ENCODE assay signal across 11 mouse cellular contexts in genomic region chr11:5846639-5847345, GRCm38 (mm10). TPM values are rescaled to one million over a fixed set of nuclear protein-coding genes. Genes with fewer than 3 reads are reported as not detected.
A peak's percentile ranks its signal among the peaks of the same experiment; 100 is the strongest.
DNase-seq lines count a peak whose midpoint lies in the region; ATAC-seq and TF ChIP-seq lines count a peak whose summit lies in the region.
"Had no signal": no experiment of that assay in that cellular context is flagged by ENCODE, and none has a peak within 500 bp of the region (broad histone marks: within the 10 kb centered on the region; RNA-seq: fewer than 3 reads in every experiment).

No protein-coding gene starts in this region.

- TF ChIP-seq EP300 in stomach, postnatal 0 days (optimal IDR thresholded peaks at IDR 0.05): no peak

- H3K27ac ChIP-seq in heart, embryonic 10.5 days: no peak overlapping the region
- peak overlapping the region; percentile 32; the same call in 1 of the 2 replicates for H3K27ac ChIP-seq in kidney, embryonic 14.5 days (ENCODE audit: low read depth, low read length)
- 0 out of 2 replicates have a peak overlapping the region, but pooled peaks have one; percentile 40 for H3K27ac ChIP-seq in stomach, postnatal 0 days (replicated peaks)
- H3K27ac ChIP-seq: limb, embryonic 13.5 days had no signal

- peaks cover 28% of the 10 kb centered on the region for H3K4me1 ChIP-seq in heart, embryonic 10.5 days
- H3K4me1 ChIP-seq in kidney, embryonic 14.5 days (ENCODE audit: control insufficient read depth, insufficient read depth, low read length): peaks cover 9% of the 10 kb centered on the region
- no peaks in the 10 kb centered on the region for H3K4me1 ChIP-seq in stomach, postnatal 0 days (replicated peaks; ENCODE audit: control insufficient read depth, insufficient read depth)

- TF ChIP-seq CTCF in stomach, postnatal 0 days (IDR thresholded peaks at IDR 0.05; ENCODE audit: low read depth): no peak

- 49% methylated on average over 7 of the region's 7 CpGs for WGBS in heart, embryonic 10.5 days
- 63% methylated on average over 7 of the region's 7 CpGs for WGBS in kidney, embryonic 14.5 days
- 49% methylated on average over 7 of the region's 7 CpGs for WGBS in stomach, postnatal 0 days

- peak; percentile 65 for DNase-seq in ovary, adult 18-20 months (ENCODE audit: low spot score)
- no peak for DNase-seq in ovary, postnatal 10 days (ENCODE audit: low spot score)
- DNase-seq in heart, embryonic 10.5 days (ENCODE audit: low spot score): no peak
- peak; percentile 55 for DNase-seq in stomach, postnatal 0 days (ENCODE audit: low spot score)
- no peak for DNase-seq in retina, embryonic 14.5 days (ENCODE audit: low spot score)
- no peak for DNase-seq in cerebellum, postnatal 25 days
- DNase-seq: cerebellum, adult 11-12 months had no signal

- H3K4me2 ChIP-seq in kidney, embryonic 14.5 days (replicated peaks; ENCODE audit: low read depth, low read length): no peak overlapping the region
- H3K4me2 ChIP-seq in stomach, postnatal 0 days (replicated peaks; ENCODE audit: low read depth): no peak overlapping the region
- H3K4me2 ChIP-seq: limb, embryonic 13.5 days had no signal

- H3K36me3 ChIP-seq in heart, embryonic 10.5 days: no peaks in the 10 kb centered on the region
- H3K36me3 ChIP-seq in kidney, embryonic 14.5 days (ENCODE audit: control insufficient read depth, insufficient read depth, low read length): no peaks in the 10 kb centered on the region
- no peaks in the 10 kb centered on the region for H3K36me3 ChIP-seq in stomach, postnatal 0 days (ENCODE audit: control insufficient read depth, insufficient read depth, low read length)
- H3K36me3 ChIP-seq: limb, embryonic 13.5 days had no signal

- no peak overlapping the region for H3K9ac ChIP-seq in kidney, embryonic 14.5 days (ENCODE audit: low read depth, low read length)
- H3K9ac ChIP-seq in stomach, postnatal 0 days (ENCODE audit: low read length): no peak overlapping the region
- H3K9ac ChIP-seq: limb, embryonic 13.5 days had no signal

- H3K4me3 ChIP-seq in heart, embryonic 10.5 days: 0 out of 2 replicates have a peak overlapping the region, but pooled peaks have one; percentile 6
- H3K4me3 ChIP-seq in kidney, embryonic 14.5 days (ENCODE audit: low read length): no peak overlapping the region
- no peak overlapping the region for H3K4me3 ChIP-seq in stomach, postnatal 0 days (ENCODE audit: low read depth, low read length)
- H3K4me3 ChIP-seq: limb, embryonic 13.5 days had no signal

- H3K9me3 ChIP-seq in heart, embryonic 10.5 days: no peaks in the 10 kb centered on the region
- no peaks in the 10 kb centered on the region for H3K9me3 ChIP-seq in kidney, embryonic 14.5 days (ENCODE audit: control insufficient read depth, low read length)
- H3K9me3 ChIP-seq in stomach, postnatal 0 days (ENCODE audit: control insufficient read depth, low read length): no peaks in the 10 kb centered on the region

- no peak for ATAC-seq in kidney, embryonic 14.5 days (ENCODE audit: low FRiP score, low TSS enrichment)
- peak; percentile 77 for ATAC-seq in stomach, postnatal 0 days (ENCODE audit: low FRiP score, low TSS enrichment)
- ATAC-seq in erythroid progenitor cell, adult 5-6 weeks (replicated peaks; ENCODE audit: low FRiP score, poor library complexity, severe bottlenecking): no peak
- ATAC-seq: forebrain, embryonic 14.5 days had no signal

- no peaks in the 10 kb centered on the region for H3K27me3 ChIP-seq in heart, embryonic 10.5 days (ENCODE audit: insufficient read depth, poor library complexity, severe bottlenecking)
- H3K27me3 ChIP-seq in kidney, embryonic 14.5 days (ENCODE audit: control insufficient read depth, insufficient read depth, low read length): no peaks in the 10 kb centered on the region
- no peaks in the 10 kb centered on the region for H3K27me3 ChIP-seq in stomach, postnatal 0 days (ENCODE audit: control insufficient read depth, insufficient read depth, low read length)
- H3K27me3 ChIP-seq: limb, embryonic 13.5 days had no signal

RNA-seq across cellular contexts. Expression of gene Polm, which starts 9.0 kb away (rescaled TPM):
- 8.9 and 11.1 TPM in 2 replicates for polyA plus RNA-seq in heart, embryonic 10.5 days (2016; fragmentation: Nextera tagmentation; extraction: Ambion mirVana)
- 6.6 and 9.1 TPM in 2 replicates for polyA plus RNA-seq in kidney, embryonic 14.5 days (2014; fragmentation: Nextera tagmentation; extraction: Ambion mirVana)
- 5.7 and 6.3 TPM in 2 replicates for polyA plus RNA-seq in stomach, postnatal 0 days (2015; fragmentation: Nextera tagmentation; extraction: Ambion mirVana)
- 2.5 and 11.2 TPM in 2 replicates for total RNA-seq in erythroid progenitor cell, adult 5-6 weeks (2015; ENCODE audit: low replicate concordance)
- 1.3 and 10.4 TPM in 2 replicates for total RNA-seq in erythroid progenitor cell, adult 5-6 weeks (2017; ENCODE audit: low replicate concordance)

RNA-seq across cellular contexts. Expression of gene Aebp1, which starts 15.0 kb away (rescaled TPM):
- 22.4 and 25.7 TPM in 2 replicates for polyA plus RNA-seq in heart, embryonic 10.5 days (2016; fragmentation: Nextera tagmentation; extraction: Ambion mirVana)
- 16.7 and 30.7 TPM in 2 replicates for polyA plus RNA-seq in kidney, embryonic 14.5 days (2014; fragmentation: Nextera tagmentation; extraction: Ambion mirVana)
- 19.6 and 21.9 TPM in 2 replicates for polyA plus RNA-seq in stomach, postnatal 0 days (2015; fragmentation: Nextera tagmentation; extraction: Ambion mirVana)
- 1.3 TPM in 1 of 2 replicates, not detected in the other for total RNA-seq in erythroid progenitor cell, adult 5-6 weeks (2015; ENCODE audit: low replicate concordance)
- total RNA-seq in erythroid progenitor cell, adult 5-6 weeks (2017; ENCODE audit: low replicate concordance): not detected in 2 replicates

RNA-seq across cellular contexts. Expression of gene Pold2, which starts 31.3 kb away (rescaled TPM):
- 140 and 162 TPM in 2 replicates for polyA plus RNA-seq in heart, embryonic 10.5 days (2016; fragmentation: Nextera tagmentation; extraction: Ambion mirVana)
- polyA plus RNA-seq in kidney, embryonic 14.5 days (2014; fragmentation: Nextera tagmentation; extraction: Ambion mirVana): 116 and 128 TPM in 2 replicates
- polyA plus RNA-seq in stomach, postnatal 0 days (2015; fragmentation: Nextera tagmentation; extraction: Ambion mirVana): 49.3 and 51.1 TPM in 2 replicates
- total RNA-seq in erythroid progenitor cell, adult 5-6 weeks (2015; ENCODE audit: low replicate concordance): 23.1 and 38.2 TPM in 2 replicates
- total RNA-seq in erythroid progenitor cell, adult 5-6 weeks (2017; ENCODE audit: low replicate concordance): 14.4 and 14.9 TPM in 2 replicates

RNA-seq across cellular contexts. Expression of gene Pgam2, which starts 43.3 kb away (rescaled TPM):
- polyA plus RNA-seq in heart, embryonic 10.5 days (2016; fragmentation: Nextera tagmentation; extraction: Ambion mirVana): 479 and 714 TPM in 2 replicates
- polyA plus RNA-seq in kidney, embryonic 14.5 days (2014; fragmentation: Nextera tagmentation; extraction: Ambion mirVana): 3.3 and 4.4 TPM in 2 replicates
- 2.8 and 3.9 TPM in 2 replicates for polyA plus RNA-seq in stomach, postnatal 0 days (2015; fragmentation: Nextera tagmentation; extraction: Ambion mirVana)
- total RNA-seq in erythroid progenitor cell, adult 5-6 weeks (2015; ENCODE audit: low replicate concordance): not detected in 2 replicates
- total RNA-seq in erythroid progenitor cell, adult 5-6 weeks (2017; ENCODE audit: low replicate concordance): not detected in 2 replicates

RNA-seq across cellular contexts. Expression of gene Myl7, which starts 51.8 kb away (rescaled TPM):
- polyA plus RNA-seq in heart, embryonic 10.5 days (2016; fragmentation: Nextera tagmentation; extraction: Ambion mirVana): 6,952 and 8,117 TPM in 2 replicates
- 1.5 and 2.4 TPM in 2 replicates for polyA plus RNA-seq in kidney, embryonic 14.5 days (2014; fragmentation: Nextera tagmentation; extraction: Ambion mirVana)
- 147 and 150 TPM in 2 replicates for polyA plus RNA-seq in stomach, postnatal 0 days (2015; fragmentation: Nextera tagmentation; extraction: Ambion mirVana)
- total RNA-seq in erythroid progenitor cell, adult 5-6 weeks (2015; ENCODE audit: low replicate concordance): not detected in 2 replicates
- not detected in 2 replicates for total RNA-seq in erythroid progenitor cell, adult 5-6 weeks (2017; ENCODE audit: low replicate concordance)
- polyA plus RNA-seq: forebrain, embryonic 14.5 days had no signal

Comparison
In these comparisons a context has a peak if more than half of its experiments do, and no peak if none do; other contexts are left out.
1. DNase-seq: peak in ovary, adult 18-20 months (single experiment) and stomach, postnatal 0 days (single experiment); none in ovary, postnatal 10 days (single experiment), heart, embryonic 10.5 days (single experiment), retina, embryonic 14.5 days (single experiment) and cerebellum, postnatal 25 days (0 of 2).